Mouse (Mus musculus) heart, embryonic 12.5 days (tissue): Measurements from ENCODE around the gene Aldh3a2. TPM values are rescaled to one million over a fixed set of nuclear protein-coding genes. Genes with fewer than 3 reads are reported as not detected.

Source experiments
- ATAC-seq: fragments of 200-750 bp; cut with Nextera tagmentation; 2 replicates; pipeline ENCODE4 v1.8.0; 2017; ENCODE audit warnings: moderate TSS enrichment, moderate library complexity; ENCODE audit not compliant: insufficient number of reproducible peaks, low FRiP score
- H3K27ac ChIP-seq: fragments of 300-500 bp; sonication (generic); 2 replicates; pipeline ENCODE4 v1.5.1; 2016; ENCODE audit warnings: mild to moderate bottlenecking, moderate library complexity; ENCODE audit not compliant: poor library complexity, severe bottlenecking
- H3K27me3 ChIP-seq: fragments of 300-500 bp; sonication (generic); replicated peaks from 2 replicates; pipeline ENCODE4 v1.6.1; 2016; ENCODE audit warnings: mild to moderate bottlenecking, moderate library complexity
- H3K36me3 ChIP-seq: fragments of 300-500 bp; sonication (generic); 2 replicates; pipeline ENCODE4 v1.6.1; 2016; ENCODE audit warnings: mild to moderate bottlenecking, moderate library complexity
- H3K4me1 ChIP-seq: fragments of 300-500 bp; sonication (generic); replicated peaks from 2 replicates; pipeline ENCODE4 v1.6.1; 2016; ENCODE audit warnings: mild to moderate bottlenecking
- H3K4me2 ChIP-seq: fragments of 300-500 bp; sonication (generic); 2 replicates; pipeline ENCODE4 v1.6.1; 2016; ENCODE audit warnings: mild to moderate bottlenecking, moderate library complexity
- H3K4me3 ChIP-seq: fragments of 300-500 bp; sonication (generic); 2 replicates; pipeline ENCODE4 v1.5.1; 2016; ENCODE audit warnings: mild to moderate bottlenecking
- H3K9ac ChIP-seq: fragments of 300-500 bp; sonication (generic); 2 replicates; pipeline ENCODE4 v1.6.1; 2016; ENCODE audit warnings: mild to moderate bottlenecking, moderate library complexity
- H3K9me3 ChIP-seq: fragments of 300-500 bp; sonication (generic); replicated peaks from 2 replicates; pipeline ENCODE4 v1.6.1; 2016; ENCODE audit warnings: mild to moderate bottlenecking, moderate library complexity
- WGBS: fragments of 180-500 bp; shearing (Covaris S2); methylation state at CpG from one replicate; pipeline ENCODE4 v1.1.7; 2016; 5-methylcytosine and 5-hydroxymethylcytosine counted together
- polyA plus RNA-seq: library from polyadenylated mRNA; unstranded; fragments of >200 nt; fragmentation: Nextera tagmentation; extraction: Ambion mirVana; gene quantifications from 2 replicates; pipeline ENCODE4 v1.2.1, GENCODE M21; 2016

Aldh3a2 gene
- polyA plus RNA-seq, 1 experiment from 2014 or later = 32.0 TPM

DNA sequence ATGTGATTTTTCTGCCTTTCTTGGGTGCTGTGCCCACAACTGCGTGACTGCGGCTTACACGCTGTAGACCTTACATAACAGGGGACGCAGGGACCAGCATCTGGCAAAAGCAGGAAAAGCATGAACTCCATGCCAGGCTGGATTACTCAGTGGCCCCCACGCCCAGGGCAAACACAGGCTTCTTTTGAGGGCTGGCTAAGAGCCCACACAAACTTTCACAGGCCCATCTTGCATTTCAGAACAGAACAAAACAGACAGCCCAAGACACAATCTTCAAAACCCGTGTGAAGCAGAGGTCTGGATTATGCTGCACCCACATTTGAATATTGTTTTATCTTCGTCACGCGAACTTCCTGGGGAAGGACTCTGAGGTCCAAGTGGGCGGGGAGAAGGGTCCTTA lies 58.9 kb downstream of the Aldh3a2 start:
- H3K9ac ChIP-seq = no peak overlapping the region
- H3K4me3 ChIP-seq = no peak overlapping the region
- H3K4me1 ChIP-seq = peaks cover 14% of the 10 kb centered on the region
- H3K27ac ChIP-seq = peak overlapping the region; percentile 3; the same call in 1 of the 2 replicates
- no peak for ATAC-seq
- H3K27me3 ChIP-seq = peaks cover 51% of the 10 kb centered on the region
- 76% methylated on average over 10 of the region's 10 CpGs for WGBS
- no peaks in the 10 kb centered on the region for H3K9me3 ChIP-seq
- H3K36me3 ChIP-seq = no peaks in the 10 kb centered on the region
- no peak overlapping the region for H3K4me2 ChIP-seq

DNA sequence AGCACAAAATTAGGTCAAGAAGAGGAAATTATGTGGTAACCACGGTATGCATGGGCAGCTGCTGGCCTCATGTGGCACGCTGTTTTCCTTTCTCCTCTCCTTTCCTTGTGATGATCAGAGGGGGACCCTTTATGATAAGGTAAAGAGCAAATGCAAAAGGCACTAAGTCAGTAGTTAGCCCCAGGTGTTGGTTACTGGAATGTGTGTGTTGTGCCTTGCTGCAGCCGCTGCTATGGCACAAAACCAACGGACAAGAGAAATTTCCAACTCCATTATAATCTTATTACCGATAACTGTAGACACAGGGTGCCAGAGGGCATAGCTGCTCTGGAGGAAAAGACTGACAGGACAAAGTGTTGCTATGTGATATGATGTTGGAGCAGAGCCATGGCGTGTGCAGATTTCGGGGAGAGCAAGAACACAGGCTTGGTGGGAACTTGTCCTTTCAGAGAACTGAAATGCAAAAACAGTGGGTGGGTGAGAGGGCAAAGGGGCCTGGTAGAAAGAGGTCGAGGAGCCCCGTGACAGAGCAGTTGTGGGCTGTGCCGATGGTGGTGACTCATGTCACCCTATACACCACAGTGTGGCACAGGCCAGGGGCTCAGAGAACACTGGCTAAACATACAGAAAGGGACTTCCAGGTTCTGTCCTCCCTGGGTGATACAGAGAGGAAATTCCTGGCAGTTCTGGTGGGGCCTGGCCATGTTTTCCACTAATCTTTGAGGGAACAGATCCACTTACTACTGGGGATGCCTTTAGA lies 59.6 kb downstream of the Aldh3a2 start, which contains the start of gene Aldh3a1:
TSS of gene Aldh3a1 (plus strand) at position 51 of the 760 bp plus-strand sequence.
- peak; percentile 25; the same call in 1 of the 2 replicates for ATAC-seq
- Histone ChIP-seq H3K9me3 (no peaks in the 10 kb centered on the region), H3K27ac (peak within 1 kb of the TSS; percentile 3; the same call in 1 of the 2 replicates), H3K36me3 (no peaks in the 10 kb centered on the region), H3K9ac (no peak within 1 kb of the TSS), H3K27me3 (peaks cover 45% of the 10 kb centered on the region), H3K4me3 (no peak within 1 kb of the TSS), H3K4me2 (0 out of 2 replicates have a peak within 1 kb of the TSS, but pooled peaks have one; percentile 3), H3K4me1 (peaks cover 14% of the 10 kb centered on the region)
- 54% methylated on average over 10 of the region's 10 CpGs for WGBS

DNA sequence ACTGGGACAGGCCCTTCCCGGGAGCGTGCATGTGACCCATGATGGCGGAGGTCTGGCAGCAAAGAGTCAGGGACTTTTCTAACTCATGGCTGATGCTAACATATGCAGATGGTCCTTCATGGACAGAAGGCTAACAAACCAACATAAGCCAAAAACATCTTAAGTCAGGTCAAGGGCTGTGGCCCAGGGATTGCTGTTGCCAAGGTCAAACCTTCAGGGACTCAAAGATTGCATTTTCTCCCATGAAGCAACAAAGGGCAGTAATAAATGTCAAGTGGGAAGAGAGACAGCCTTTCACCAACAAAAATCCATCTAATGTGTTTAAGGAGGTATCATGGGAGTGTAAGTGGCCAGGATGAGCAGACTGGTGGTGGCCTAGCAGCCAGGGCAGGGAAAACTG lies 61.1 kb downstream of the Aldh3a2 start:
- Histone ChIP-seq H3K4me1 (peaks cover 14% of the 10 kb centered on the region), H3K27ac (no peak overlapping the region), H3K9me3 (no peaks in the 10 kb centered on the region), H3K9ac (no peak overlapping the region), H3K36me3 (no peaks in the 10 kb centered on the region), H3K4me2 (no peak overlapping the region), H3K27me3 (peaks cover 30% of the 10 kb centered on the region), H3K4me3 (no peak overlapping the region)
- WGBS = 84% methylated on average over 3 of the region's 3 CpGs
- no peak for ATAC-seq

GRCm38 (mm10) chr11:61205167-61205950 lies 61.9 kb downstream of the Aldh3a2 start:
- Histone ChIP-seq H3K9ac (no peak overlapping the region), H3K27me3 (peaks cover 22% of the 10 kb centered on the region), H3K4me1 (peaks cover 14% of the 10 kb centered on the region), H3K36me3 (no peaks in the 10 kb centered on the region), H3K27ac (no peak overlapping the region), H3K4me2 (no peak overlapping the region), H3K4me3 (no peak overlapping the region), H3K9me3 (no peaks in the 10 kb centered on the region)
- no peak for ATAC-seq
- WGBS = 87% methylated on average over 10 of the region's 10 CpGs

- Histone ChIP-seq H3K9me3 (no peaks in the 10 kb centered on the region), H3K9ac (no peak overlapping the region), H3K27ac (no peak overlapping the region), H3K4me1 (peaks cover 10% of the 10 kb centered on the region), H3K4me2 (no peak overlapping the region), H3K36me3 (no peaks in the 10 kb centered on the region), H3K27me3 (0 out of 2 replicates have a peak, but pooled peaks cover 4% of the 10 kb centered on the region), H3K4me3 (no peak overlapping the region)
- WGBS = 62% methylated on average over 2 of the region's 2 CpGs
- ATAC-seq = no peak
These were observed 64.5 kb downstream of the Aldh3a2 start for GRCm38 (mm10) chr11:61202810-61203209.

DNA sequence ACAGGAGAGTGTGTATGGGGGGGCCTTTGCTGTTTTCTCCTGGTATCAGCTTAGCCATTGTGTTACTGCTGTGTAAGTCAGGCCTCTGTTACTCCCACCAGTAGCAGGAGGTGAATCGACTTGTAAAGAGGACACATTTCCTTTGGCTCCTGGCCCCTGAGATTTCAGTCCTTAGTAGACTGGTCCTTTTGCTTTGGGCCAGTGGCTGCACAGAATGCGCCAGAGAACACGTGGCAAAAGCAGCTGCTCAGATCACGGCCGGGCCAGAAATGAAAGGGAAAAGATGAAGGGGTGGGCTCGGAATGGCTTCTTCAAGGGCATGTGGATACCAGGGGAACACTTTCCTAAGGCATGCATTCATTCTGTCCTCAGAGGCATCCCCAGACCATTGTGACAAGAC lies 65.1 kb downstream of the Aldh3a2 start:
- 74% methylated on average over 6 of the region's 6 CpGs for WGBS
- H3K4me2 ChIP-seq = no peak overlapping the region
- H3K4me3 ChIP-seq = no peak overlapping the region
- no peak for ATAC-seq
- H3K27ac ChIP-seq = no peak overlapping the region
- no peaks in the 10 kb centered on the region for H3K9me3 ChIP-seq
- H3K36me3 ChIP-seq = no peaks in the 10 kb centered on the region
- H3K4me1 ChIP-seq = peaks cover 4% of the 10 kb centered on the region
- H3K9ac ChIP-seq = no peak overlapping the region
- H3K27me3 ChIP-seq = 0 out of 2 replicates have a peak, but pooled peaks cover 4% of the 10 kb centered on the region

DNA sequence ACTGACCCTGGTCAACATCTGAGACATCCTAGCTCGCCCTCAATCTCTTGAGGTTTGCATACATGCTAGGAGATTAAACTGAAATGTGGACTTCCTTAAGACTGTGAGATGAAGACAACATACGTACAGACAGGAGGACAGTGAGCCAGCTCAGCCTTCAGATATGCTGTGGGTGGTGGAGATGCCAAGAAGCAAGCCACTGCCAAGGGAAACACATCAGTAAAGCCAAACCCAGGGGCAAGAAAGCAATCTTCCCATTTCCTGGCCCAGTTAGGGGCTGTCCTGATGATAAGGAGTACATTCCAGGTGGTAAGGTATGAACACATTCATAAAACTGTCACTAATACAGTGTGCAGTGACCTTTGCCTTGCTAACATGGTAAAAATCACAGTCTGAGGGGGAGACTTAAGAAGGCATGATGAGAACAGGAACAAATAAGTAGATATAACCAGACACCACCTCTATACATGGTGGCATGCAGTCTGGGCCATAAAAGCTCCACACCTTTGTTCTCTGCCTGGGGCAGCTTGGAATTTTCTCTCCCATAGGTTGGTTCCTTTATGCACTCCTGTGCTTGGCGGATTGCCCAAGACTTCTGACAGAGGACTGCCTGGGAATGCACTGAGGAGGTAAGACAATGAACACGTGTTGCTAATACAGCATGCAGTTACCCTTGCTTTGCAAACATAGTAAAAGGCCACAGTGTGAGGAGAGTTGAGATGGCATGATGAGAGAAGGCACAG lies 67.5 kb downstream of the Aldh3a2 start:
- 55% methylated on average over 4 of the region's 4 CpGs for WGBS
- ATAC-seq = no peak
- H3K27ac ChIP-seq = no peak overlapping the region

DNA sequence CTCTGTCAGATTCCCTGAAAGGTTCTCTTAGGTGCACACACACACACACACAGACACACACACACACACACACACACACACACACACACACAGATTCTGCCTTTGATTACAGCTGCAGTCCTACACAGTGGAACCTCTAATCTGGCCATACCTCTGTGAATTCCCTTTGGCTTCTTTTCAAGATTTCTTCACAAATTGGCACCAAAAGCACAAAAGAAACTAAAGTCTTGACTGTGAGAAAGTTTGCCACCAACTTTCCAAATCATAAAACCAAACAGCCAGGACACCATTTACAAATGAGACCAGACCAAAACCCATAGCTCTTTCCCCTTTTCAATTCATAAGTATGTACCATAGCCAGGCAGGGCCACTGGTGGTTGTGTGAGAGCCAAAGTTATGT lies 69.3 kb downstream of the Aldh3a2 start:
- no peaks in the 10 kb centered on the region for H3K9me3 ChIP-seq
- H3K36me3 ChIP-seq = no peaks in the 10 kb centered on the region
- H3K9ac ChIP-seq = no peak overlapping the region
- 0 out of 2 replicates have a peak, but pooled peaks cover 3% of the 10 kb centered on the region for H3K4me1 ChIP-seq
- H3K27ac ChIP-seq = no peak overlapping the region
- H3K27me3 ChIP-seq = peaks cover 13% of the 10 kb centered on the region
- no peak overlapping the region for H3K4me2 ChIP-seq
- H3K4me3 ChIP-seq = no peak overlapping the region
- ATAC-seq = no peak

More for the DNA sequence above, 67.5 kb downstream of the Aldh3a2 start:
- H3K4me2 ChIP-seq = no peak overlapping the region
- H3K9ac ChIP-seq = no peak overlapping the region
- H3K9me3 ChIP-seq = no peaks in the 10 kb centered on the region
- H3K27me3 ChIP-seq = peaks cover 4% of the 10 kb centered on the region; the same call in 1 of the 2 replicates
- H3K4me1 ChIP-seq = 0 out of 2 replicates have a peak, but pooled peaks cover 3% of the 10 kb centered on the region
- H3K4me3 ChIP-seq = no peak overlapping the region
- H3K36me3 ChIP-seq = no peaks in the 10 kb centered on the region

GRCm38 (mm10) chr11:61196616-61197353 lies 70.5 kb downstream of the Aldh3a2 start:
- Histone ChIP-seq H3K36me3 (no peaks in the 10 kb centered on the region), H3K27me3 (peaks cover 13% of the 10 kb centered on the region), H3K4me2 (no peak overlapping the region), H3K4me1 (0 out of 2 replicates have a peak, but pooled peaks cover 3% of the 10 kb centered on the region), H3K4me3 (no peak overlapping the region), H3K27ac (no peak overlapping the region), H3K9me3 (no peaks in the 10 kb centered on the region), H3K9ac (0 out of 2 replicates have a peak overlapping the region, but pooled peaks have one; percentile 15)
- WGBS = 79% methylated on average over 14 of the region's 14 CpGs
- ATAC-seq = no peak

DNA sequence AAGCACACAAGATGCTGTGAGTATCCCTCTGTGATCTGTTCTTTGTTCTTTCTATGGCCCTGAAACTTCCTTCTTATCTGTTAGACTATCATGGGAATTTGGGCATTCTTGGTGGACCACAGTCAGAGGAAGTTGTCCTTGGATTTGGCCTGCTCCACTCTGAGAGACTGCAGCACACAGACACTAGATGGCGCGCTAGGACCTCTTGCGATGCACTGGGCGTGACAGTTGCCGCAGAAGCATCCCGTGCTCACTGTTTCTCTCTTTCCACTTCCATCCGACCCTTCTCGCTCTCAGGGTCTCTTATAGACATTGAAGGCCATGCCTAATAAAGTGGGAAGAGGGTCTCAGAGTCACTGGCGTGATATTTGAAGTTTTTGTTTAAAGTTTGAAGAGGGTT lies 73.9 kb downstream of the Aldh3a2 start:
- H3K9ac ChIP-seq = no peak overlapping the region
- peaks cover 13% of the 10 kb centered on the region for H3K27me3 ChIP-seq
- H3K9me3 ChIP-seq = no peaks in the 10 kb centered on the region
- H3K4me2 ChIP-seq = no peak overlapping the region
- H3K27ac ChIP-seq = no peak overlapping the region
- no peaks in the 10 kb centered on the region for H3K4me1 ChIP-seq
- 7% methylated on average over 9 of the region's 9 CpGs for WGBS
- H3K36me3 ChIP-seq = no peaks in the 10 kb centered on the region
- H3K4me3 ChIP-seq = no peak overlapping the region
- ATAC-seq = no peak
